Mouse (Mus musculus) stomach, postnatal 0 days (tissue): ENCODE results near the gene Dbndd2. TPM values are rescaled to one million over a fixed set of nuclear protein-coding genes. Genes with fewer than 3 reads are reported as not detected.
A peak's percentile ranks its signal among the peaks of the same experiment; 100 is the strongest.

ENCODE experiments used
- ATAC-seq: fragments of 200-750 bp; cut with Nextera tagmentation; 2 replicates; pipeline ENCODE4 v1.8.0; 2017; ENCODE audit not compliant: low FRiP score, low TSS enrichment
- DNase-seq: peaks from one replicate; pipeline ENCODE4 v3.0.0-alpha.2; 2016; ENCODE audit warnings: low spot score
- H3K27ac ChIP-seq: fragments of 300-500 bp; sonication (generic); replicated peaks from 2 replicates; pipeline ENCODE4 v1.5.1; 2014; ENCODE audit warnings: mild to moderate bottlenecking, control low read depth
- H3K27me3 ChIP-seq: fragments of 300-500 bp; sonication (generic); 2 replicates; pipeline ENCODE4 v1.6.1; 2014; ENCODE audit warnings: low read length; ENCODE audit not compliant: control insufficient read depth, insufficient read depth
- H3K36me3 ChIP-seq: fragments of 300-500 bp; sonication (generic); 2 replicates; pipeline ENCODE4 v1.6.1; 2014; ENCODE audit warnings: low read length, mixed read lengths; ENCODE audit not compliant: control insufficient read depth, insufficient read depth
- H3K4me1 ChIP-seq: fragments of 300-500 bp; sonication (generic); replicated peaks from 2 replicates; pipeline ENCODE4 v1.6.1; 2014; ENCODE audit warnings: antibody characterized with exemption; ENCODE audit not compliant: control insufficient read depth, insufficient read depth
- H3K4me2 ChIP-seq: fragments of 300-500 bp; sonication (generic); replicated peaks from 2 replicates; pipeline ENCODE4 v1.6.1; 2014; ENCODE audit warnings: low read depth, mild to moderate bottlenecking, control low read depth, moderate library complexity
- H3K4me3 ChIP-seq: fragments of 300-500 bp; sonication (generic); 2 replicates; pipeline ENCODE4 v1.5.1; 2014; ENCODE audit warnings: low read depth, low read length, control low read depth
- H3K9ac ChIP-seq: fragments of 300-500 bp; sonication (generic); 2 replicates; pipeline ENCODE4 v1.6.1; 2014; ENCODE audit warnings: mild to moderate bottlenecking, low read length, control low read depth, mixed read lengths
- H3K9me3 ChIP-seq: fragments of 300-500 bp; sonication (generic); 2 replicates; pipeline ENCODE4 v1.6.1; 2016; ENCODE audit warnings: low read length; ENCODE audit not compliant: control insufficient read depth
- CTCF ChIP-seq: IDR thresholded peaks from 2 replicates; pipeline ENCODE4 v1.5.1; 2016; ENCODE audit warnings: antibody characterized with exemption, low read depth, mild to moderate bottlenecking, moderate library complexity
- EP300 ChIP-seq: optimal IDR thresholded peaks from 2 replicates; pipeline ENCODE3; 2016; ENCODE audit warnings: antibody characterized with exemption
- WGBS: fragments of 180-500 bp; shearing (Covaris S2); extraction: QIAGEN DNeasy Blood & Tissue Kit; methylation state at CpG from one replicate; pipeline ENCODE4 v1.1.7; 2014; 5-methylcytosine and 5-hydroxymethylcytosine counted together
- polyA plus RNA-seq: library from polyadenylated mRNA; unstranded; fragments of >200 nt; fragmentation: Nextera tagmentation; extraction: Ambion mirVana; gene quantifications from 2 replicates; pipeline ENCODE4 v1.2.1, GENCODE M21; 2015

Dbndd2 gene
- polyA plus RNA-seq, 1 experiment from 2014 or later = 27.8 TPM

GRCm38 (mm10) chr2:164517485-164518221 is 31.7 kb downstream of the Dbndd2 start:
- H3K27ac ChIP-seq = peak overlapping the region; percentile 67
- 34% methylated on average over 10 of the region's 10 CpGs for WGBS
- no peak for TF ChIP-seq EP300
- peak; percentile 88 for TF ChIP-seq CTCF
- H3K9me3 ChIP-seq = no peaks in the 10 kb centered on the region
- H3K36me3 ChIP-seq = no peaks in the 10 kb centered on the region
- peaks cover 3% of the 10 kb centered on the region; the same call in 1 of the 2 replicates for H3K4me1 ChIP-seq
- DNase-seq (peak; percentile 72), ATAC-seq (no peak; the same call in 1 of the 2 replicates)
- H3K9ac ChIP-seq = no peak overlapping the region
- H3K27me3 ChIP-seq = no peaks in the 10 kb centered on the region
- H3K4me2 ChIP-seq = no peak overlapping the region
- no peak overlapping the region for H3K4me3 ChIP-seq

- H3K4me1 ChIP-seq = no peaks in the 10 kb centered on the region
- no peaks in the 10 kb centered on the region for H3K9me3 ChIP-seq
- no peaks in the 10 kb centered on the region for H3K27me3 ChIP-seq
- 34% methylated on average over 11 of the region's 11 CpGs for WGBS
- H3K36me3 ChIP-seq = no peaks in the 10 kb centered on the region
- ATAC-seq = no peak
- H3K9ac ChIP-seq = no peak overlapping the region
- peak overlapping the region; percentile 71 for H3K27ac ChIP-seq
- TF ChIP-seq EP300 (no peak), CTCF (no peak)
- H3K4me2 ChIP-seq = no peak overlapping the region
- DNase-seq = no peak
- H3K4me3 ChIP-seq = no peak overlapping the region
Observed at GRCm38 (mm10) chr2:164518266-164519170, 32.6 kb downstream of the Dbndd2 start.

GRCm38 (mm10) chr2:164519171-164519526 is 33.2 kb downstream of the Dbndd2 start:
- no peak overlapping the region for H3K9ac ChIP-seq
- TF ChIP-seq CTCF (no peak), EP300 (no peak)
- DNase-seq (no peak), ATAC-seq (no peak)
- 48% methylated on average over 6 of the region's 6 CpGs for WGBS
- H3K4me3 ChIP-seq = no peak overlapping the region
- H3K4me2 ChIP-seq = no peak overlapping the region
- H3K27me3 ChIP-seq = no peaks in the 10 kb centered on the region
- peak overlapping the region; percentile 71 for H3K27ac ChIP-seq
- H3K9me3 ChIP-seq = no peaks in the 10 kb centered on the region
- no peaks in the 10 kb centered on the region for H3K4me1 ChIP-seq
- no peaks in the 10 kb centered on the region for H3K36me3 ChIP-seq

GRCm38 (mm10) chr2:164520782-164521181 is 34.9 kb downstream of the Dbndd2 start:
- Histone ChIP-seq H3K9me3 (no peaks in the 10 kb centered on the region), H3K27ac (no peak overlapping the region), H3K4me3 (no peak overlapping the region), H3K9ac (no peak overlapping the region), H3K4me1 (no peaks in the 10 kb centered on the region), H3K27me3 (no peaks in the 10 kb centered on the region), H3K36me3 (no peaks in the 10 kb centered on the region), H3K4me2 (no peak overlapping the region)
- DNase-seq (peak; percentile 71), ATAC-seq (peak; percentile 75)
- WGBS = 20% methylated on average over 3 of the region's 3 CpGs
- TF ChIP-seq CTCF = peak; percentile 89
- no peak for TF ChIP-seq EP300

GRCm38 (mm10) chr2:164521841-164522240 is 35.9 kb downstream of the Dbndd2 start:
- Histone ChIP-seq H3K27me3 (no peaks in the 10 kb centered on the region), H3K4me3 (no peak overlapping the region), H3K36me3 (no peaks in the 10 kb centered on the region), H3K9me3 (no peaks in the 10 kb centered on the region), H3K4me2 (peak overlapping the region; percentile 4), H3K9ac (no peak overlapping the region), H3K27ac (peak overlapping the region; percentile 5), H3K4me1 (no peaks in the 10 kb centered on the region)
- TF ChIP-seq EP300 = no peak
- TF ChIP-seq CTCF = no peak
- 11% methylated on average over 11 of the region's 11 CpGs for WGBS
- ATAC-seq (peak; percentile 64), DNase-seq (peak; percentile 60)

GRCm38 (mm10) chr2:164522280-164522679 is 36.4 kb downstream of the Dbndd2 start:
- peak overlapping the region; percentile 5 for H3K27ac ChIP-seq
- 23% methylated on average over 8 of the region's 8 CpGs for WGBS

More at GRCm38 (mm10) chr2:164522280-164522679, 36.4 kb downstream of the Dbndd2 start:
- ATAC-seq (peak; percentile 40; the same call in 1 of the 2 replicates), DNase-seq (peak; percentile 45)
- Histone ChIP-seq H3K36me3 (no peaks in the 10 kb centered on the region), H3K4me3 (no peak overlapping the region), H3K9ac (no peak overlapping the region), H3K9me3 (no peaks in the 10 kb centered on the region), H3K27me3 (no peaks in the 10 kb centered on the region), H3K4me1 (no peaks in the 10 kb centered on the region), H3K4me2 (peak overlapping the region; percentile 4)
- TF ChIP-seq CTCF = no peak
- TF ChIP-seq EP300 = no peak
